Mouse (Mus musculus) heart, postnatal 0 days (tissue): ENCODE data around the gene Cldnd2.

Experiments
- CTCF ChIP-seq: IDR thresholded peaks from 2 replicates; pipeline ENCODE4 v1.5.1; 2016; ENCODE audit warnings: antibody characterized with exemption, control low read depth, low read depth
- EP300 ChIP-seq: IDR thresholded peaks from 2 replicates; pipeline ENCODE4 v1.6.1; 2016; ENCODE audit warnings: antibody characterized with exemption, low read depth

- no peak for TF ChIP-seq EP300
- TF ChIP-seq CTCF = no peak
These were observed 13.8 kb downstream of the Cldnd2 start for GRCm38 (mm10) chr7:43454371-43454770.
